Mouse (Mus musculus) thymus, adult 2 months (tissue): Measurements from ENCODE around the gene 2810459M11Rik. TPM values are rescaled to one million over a fixed set of nuclear protein-coding genes. Genes with fewer than 3 reads are reported as not detected.
"Not testable (repeated sequence)": the region's sequence is repeated elsewhere in the genome, so short reads cannot be mapped to it uniquely, and the experiment has no call there.

Source experiments
- DNase-seq: peaks from one replicate; pipeline ENCODE4 v3.0.0; 2021
- H3K27ac ChIP-seq: fragments of 200-500 bp; 2 replicates; pipeline ENCODE4 v1.5.1; 2012; ENCODE audit warnings: low read length, control low read depth; ENCODE audit not compliant: control insufficient read depth, insufficient read depth
- H3K27me3 ChIP-seq: fragments of 200-500 bp; 2 replicates; pipeline ENCODE4 v1.6.1; 2012; ENCODE audit warnings: mild to moderate bottlenecking, low read length, moderate library complexity, mixed read lengths; ENCODE audit not compliant: control insufficient read depth, insufficient read depth
- H3K36me3 ChIP-seq: fragments of 200-500 bp; 2 replicates; pipeline ENCODE4 v1.6.1; 2012; ENCODE audit warnings: mild to moderate bottlenecking, low read length, moderate library complexity; ENCODE audit not compliant: control insufficient read depth, insufficient read depth
- H3K4me1 ChIP-seq: fragments of 200-500 bp; replicated peaks from 2 replicates; pipeline ENCODE4 v1.6.1; 2012; ENCODE audit warnings: low read length; ENCODE audit not compliant: control insufficient read depth, insufficient read depth
- H3K4me3 ChIP-seq: fragments of 200-500 bp; 2 replicates; pipeline ENCODE4 v1.5.1; 2012; ENCODE audit warnings: mild to moderate bottlenecking, low read length, control low read depth, moderate library complexity; ENCODE audit not compliant: control insufficient read depth, insufficient read depth
- CTCF ChIP-seq: fragments of 200-500 bp; IDR thresholded peaks from 2 replicates; pipeline ENCODE4 v1.5.1; 2012; ENCODE audit warnings: mild to moderate bottlenecking, control low read depth, low read length, moderate library complexity, borderline replicate concordance; ENCODE audit not compliant: control insufficient read depth, poor library complexity, insufficient read depth; ENCODE audit errors: extremely low read depth
- POLR2A ChIP-seq: fragments of 200-500 bp; IDR thresholded peaks from 2 replicates; pipeline ENCODE4 v1.6.1; 2012; ENCODE audit warnings: mild to moderate bottlenecking, low read length, control low read depth, moderate library complexity; ENCODE audit not compliant: control insufficient read depth, poor library complexity, insufficient read depth; ENCODE audit errors: extremely low read depth
- WGBS: fragments of 180-500 bp; shearing (Covaris S2); methylation state at CpG from one replicate; pipeline ENCODE4 v1.1.7; 2018; 5-methylcytosine and 5-hydroxymethylcytosine counted together
- polyA plus RNA-seq: library from polyadenylated mRNA; depleted of rRNA; stranded (reverse); fragments of >200 nt; gene quantifications from 2 replicates; pipeline ENCODE4 v1.2.3, GENCODE M21; 2012

2810459M11Rik gene
- polyA plus RNA-seq, 1 experiment = 0.13 TPM

DNA sequence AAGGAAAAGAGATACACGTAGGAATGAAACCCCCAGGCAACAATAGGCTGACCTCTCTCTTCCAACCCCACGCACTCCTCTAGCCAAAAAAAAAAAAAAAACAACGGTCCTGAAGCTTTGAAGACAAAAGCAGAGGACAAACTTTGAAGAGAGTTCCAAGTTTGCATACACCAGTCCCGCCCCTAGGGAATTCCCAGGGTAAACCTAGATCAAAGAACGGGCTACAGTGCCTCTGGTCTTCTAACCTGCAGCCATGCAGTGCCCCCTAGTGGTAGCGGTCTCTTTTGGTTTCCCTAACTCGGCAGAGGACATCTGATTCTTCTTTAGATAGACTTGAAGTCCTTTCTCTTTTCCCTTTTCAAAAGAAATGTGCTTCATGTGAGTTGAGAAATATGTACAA, 37.9 kb upstream of the 2810459M11Rik start:
- H3K4me1 ChIP-seq = peaks cover 13% of the 10 kb centered on the region
- peak; percentile 89 for DNase-seq
- H3K4me3 ChIP-seq = no peak overlapping the region
- no peak for TF ChIP-seq POLR2A
- TF ChIP-seq CTCF = no peak
- no peak overlapping the region for H3K27ac ChIP-seq
- H3K27me3 ChIP-seq = no peaks in the 10 kb centered on the region
- WGBS = 13% methylated on average over 7 of the region's 7 CpGs
- no peaks in the 10 kb centered on the region for H3K36me3 ChIP-seq

DNA sequence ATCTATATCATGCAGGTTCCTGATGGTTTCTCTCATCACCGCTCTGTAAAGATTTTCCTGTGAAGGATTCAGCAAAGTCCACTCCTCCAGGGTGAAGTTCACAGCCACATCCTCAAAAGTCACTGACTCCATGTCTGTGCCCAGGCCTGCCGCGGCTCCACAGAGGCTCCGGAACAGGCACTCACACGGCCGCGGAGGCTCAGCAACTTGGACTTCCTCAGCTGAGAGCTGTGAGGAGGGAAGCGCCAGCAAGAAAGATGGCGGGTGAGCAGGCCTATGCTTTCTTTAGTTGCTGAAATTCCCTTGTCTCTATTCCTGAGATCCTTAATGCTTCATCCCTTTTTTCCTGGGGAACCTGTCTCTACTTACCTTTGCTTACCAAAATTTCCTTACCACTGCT, 29.9 kb upstream of the 2810459M11Rik start:
- not testable (repeated sequence) for DNase-seq, H3K27me3 ChIP-seq, H3K36me3 ChIP-seq, H3K27ac ChIP-seq, H3K4me3 ChIP-seq, H3K4me1 ChIP-seq
- WGBS = 98% methylated on average over 9 of the region's 9 CpGs

DNA sequence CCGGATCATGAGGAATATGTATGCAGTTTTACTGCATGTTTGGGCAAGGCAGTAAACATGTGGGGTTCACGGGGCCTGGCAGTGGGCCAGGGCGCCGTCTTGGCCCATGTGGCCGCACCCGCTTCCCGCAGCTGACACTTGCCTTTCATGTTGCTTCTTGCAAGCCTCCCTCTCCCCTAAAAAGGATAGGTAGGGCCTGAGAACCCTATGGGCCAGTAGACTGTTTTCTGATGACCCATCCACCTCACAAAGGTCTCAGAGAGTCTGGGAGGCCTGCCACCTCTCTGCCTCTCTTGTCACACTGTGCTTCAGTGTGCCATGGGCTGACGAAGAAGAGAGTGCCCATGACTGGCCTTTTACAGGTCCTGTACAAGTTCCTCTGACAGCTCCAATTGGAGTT, 29.1 kb upstream of the 2810459M11Rik start, which contains the start of gene Spata3:
Spata3 (plus strand) TSS at position 301 of the 400 bp plus-strand sequence.
- Histone ChIP-seq H3K4me3 (no peak within 1 kb of the TSS), H3K36me3 (no peaks in the 10 kb centered on the region), H3K27ac (no peak within 1 kb of the TSS), H3K27me3 (peaks cover 6% of the 10 kb centered on the region), H3K4me1 (peaks cover 7% of the 10 kb centered on the region; the same call in 1 of the 2 replicates)
- TF ChIP-seq CTCF (no peak), POLR2A (no peak)
- DNase-seq = no peak
- 93% methylated on average over 8 of the region's 8 CpGs for WGBS

DNA sequence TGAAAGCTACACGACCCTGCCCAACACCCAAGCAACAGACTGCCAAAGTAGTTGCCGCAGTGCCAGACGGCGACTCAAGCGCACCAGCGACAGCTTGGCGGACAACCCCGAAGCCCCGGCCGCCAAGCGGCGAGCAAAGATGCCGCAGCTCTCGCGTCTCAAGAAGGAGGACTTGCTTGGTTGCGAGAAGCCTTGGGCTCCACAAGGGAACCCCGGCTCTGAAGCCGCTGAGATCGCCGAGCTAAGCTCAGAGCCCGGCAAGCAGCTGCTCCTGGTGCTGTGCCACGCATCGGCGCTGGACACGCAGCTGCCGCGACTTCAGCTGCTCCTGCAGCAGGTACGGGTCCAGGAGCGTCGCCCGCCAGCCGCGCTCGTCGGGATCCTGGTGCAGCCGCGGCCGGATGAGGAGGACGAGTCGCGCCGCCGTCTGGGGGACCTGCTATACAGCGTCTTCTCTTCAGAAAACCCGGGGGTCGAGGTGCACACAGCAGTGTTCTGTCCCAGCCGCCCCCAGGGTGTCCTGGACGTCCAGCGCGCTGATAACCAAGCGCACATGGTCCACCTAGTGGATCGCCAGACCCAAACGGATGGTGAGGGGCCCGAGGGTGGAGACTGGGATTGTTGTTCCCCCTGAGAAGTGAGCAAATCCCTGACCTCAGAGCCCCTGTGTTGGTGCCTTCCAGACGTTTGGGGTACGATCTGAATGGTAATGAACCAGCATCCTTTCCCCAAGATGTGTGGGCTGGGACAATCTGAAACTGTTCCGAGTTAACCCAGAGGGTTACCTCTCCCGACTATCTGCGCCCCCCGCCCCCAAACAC, 27.2 kb upstream of the 2810459M11Rik start:
- H3K4me3 ChIP-seq = peak overlapping the region; percentile 37
- 6% methylated on average over 60 of the region's 60 CpGs for WGBS
- H3K27me3 ChIP-seq = peaks cover 6% of the 10 kb centered on the region

DNA sequence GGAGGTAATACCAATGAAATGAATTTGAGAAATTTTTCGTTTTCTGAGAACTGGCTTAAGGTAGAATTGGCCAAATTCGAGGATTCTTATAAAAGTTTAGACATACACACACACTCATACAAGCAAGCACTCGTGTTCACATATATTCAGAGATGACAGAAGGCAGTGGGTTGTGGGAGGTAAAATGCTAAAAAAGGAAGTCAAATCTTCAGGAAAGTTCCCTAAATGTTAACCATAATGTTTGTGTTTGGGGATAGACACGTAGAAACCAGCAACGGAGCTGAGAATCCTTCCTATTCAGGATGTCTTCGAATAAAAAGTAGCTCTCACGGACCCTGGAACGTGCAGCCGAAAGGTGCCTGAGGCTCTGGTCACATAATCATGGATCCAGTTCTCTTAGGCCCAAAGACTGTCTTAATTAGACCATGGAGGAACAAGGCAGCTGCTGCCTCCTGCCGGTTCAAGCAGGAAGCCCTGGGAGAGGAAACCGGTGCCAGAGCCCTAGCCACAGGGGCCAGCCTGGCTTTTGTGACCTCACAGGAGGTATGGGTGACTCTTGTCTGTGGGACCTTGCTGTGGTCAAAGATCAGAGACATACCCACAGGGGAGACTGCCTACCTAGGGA, 24.2 kb upstream of the 2810459M11Rik start:
- Histone ChIP-seq H3K27ac (no peak overlapping the region), H3K36me3 (no peaks in the 10 kb centered on the region), H3K27me3 (peaks cover 6% of the 10 kb centered on the region), H3K4me1 (peaks cover 7% of the 10 kb centered on the region; the same call in 1 of the 2 replicates), H3K4me3 (no peak overlapping the region)
- peak; percentile 27 for DNase-seq
- TF ChIP-seq CTCF (peak; percentile 59; the same call in 1 of the 2 replicates), POLR2A (no peak)
- WGBS = 47% methylated on average over 11 of the region's 11 CpGs

More for the DNA sequence above, 27.2 kb upstream of the 2810459M11Rik start:
- no peak for TF ChIP-seq POLR2A
- TF ChIP-seq CTCF = peak; percentile 66; the same call in 1 of the 2 replicates
- Histone ChIP-seq H3K4me1 (peaks cover 7% of the 10 kb centered on the region; the same call in 1 of the 2 replicates), H3K36me3 (no peaks in the 10 kb centered on the region), H3K27ac (no peak overlapping the region)
- peak; percentile 53 for DNase-seq

DNA sequence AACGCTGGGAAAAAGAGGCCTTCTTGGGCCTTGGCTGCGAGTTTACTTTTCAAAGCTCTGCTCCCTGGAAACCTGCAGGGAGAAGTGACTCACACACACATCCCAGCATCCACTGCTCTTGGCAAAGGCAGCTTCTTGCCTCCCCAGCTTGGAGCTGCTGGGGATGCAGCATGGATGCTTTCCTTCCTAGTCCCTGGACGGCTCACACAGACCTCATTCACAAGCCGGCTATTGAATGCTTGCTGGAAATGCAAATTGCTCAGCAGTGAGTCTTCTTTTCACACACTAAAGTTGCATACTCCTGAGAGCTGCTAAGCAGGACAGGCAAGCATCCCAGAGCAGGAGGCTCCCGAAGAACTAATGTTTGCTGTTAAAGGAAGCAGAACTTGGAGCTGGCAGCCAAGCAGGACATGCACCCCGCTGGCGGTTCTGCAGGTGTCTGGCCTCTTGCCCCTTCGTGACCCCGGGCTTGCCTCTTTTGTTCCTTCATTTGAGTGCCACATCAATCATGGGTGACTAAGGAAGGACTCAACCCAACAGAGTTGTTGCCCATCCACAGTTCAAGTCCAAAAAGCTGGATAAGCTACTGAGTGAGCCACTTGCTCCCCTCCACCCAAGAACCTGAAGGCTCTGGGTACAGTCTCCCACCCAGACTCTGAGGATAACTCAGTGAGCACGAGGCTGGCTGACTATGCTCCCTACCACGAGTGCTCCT, 13.2 kb upstream of the 2810459M11Rik start:
- no peaks in the 10 kb centered on the region for H3K36me3 ChIP-seq
- H3K27ac ChIP-seq = no peak overlapping the region
- 65% methylated on average over 11 of the region's 11 CpGs for WGBS
- H3K4me3 ChIP-seq = no peak overlapping the region
- H3K4me1 ChIP-seq = no peaks in the 10 kb centered on the region
- no peak for DNase-seq
- H3K27me3 ChIP-seq = no peaks in the 10 kb centered on the region
- TF ChIP-seq CTCF (no peak), POLR2A (no peak)
